Mouse (Mus musculus): ENCODE data around the gene Rngtt.

DNA sequence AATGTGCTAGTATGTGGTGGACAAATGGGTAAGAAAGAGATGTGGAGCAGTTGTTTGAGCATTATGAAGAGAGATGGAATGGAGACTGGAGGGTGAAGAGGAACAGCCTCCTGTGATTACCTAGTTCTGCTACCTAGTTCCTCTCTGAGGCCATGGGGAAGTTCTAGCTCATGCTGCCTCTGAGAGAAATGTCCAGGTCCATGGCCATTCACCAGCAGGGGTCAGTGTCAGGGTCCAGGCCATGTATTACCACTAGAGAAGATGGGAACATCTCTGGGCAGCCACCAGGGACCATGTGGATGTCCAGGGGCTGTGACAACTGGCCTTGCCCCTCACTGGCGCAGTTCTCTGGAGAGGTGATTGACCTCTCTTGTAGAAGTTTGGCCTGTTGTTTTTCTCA lies 7.1 kb upstream of the Rngtt start:
- TF ChIP-seq POLR2A (IDR thresholded peaks at IDR 0.05; ENCODE audit: insufficient read depth, low read depth, low read length) (no peak), CTCF (IDR thresholded peaks at IDR 0.05; ENCODE audit: insufficient read depth, low read depth, low read length) (no peak)

Measured in olfactory bulb, adult 2 months (tissue).